Mouse (Mus musculus) kidney, adult 18-20 months (tissue): ENCODE data around the gene Rbm28.

ENCODE experiments used
- DNase-seq: peaks from one replicate; pipeline ENCODE4 v3.0.0; 2021

The Rbm28 gene

GRCm38 (mm10) chr6:29164314-29165244, at the start of gene Rbm28:
TSS of gene Rbm28 (minus strand) at chr6:29165006.
- DNase-seq, result peak; percentile 84

GRCm38 (mm10) chr6:29214245-29214644, 49.4 kb upstream of the Rbm28 start:
- no peak for DNase-seq

GRCm38 (mm10) chr6:29213436-29213835, 48.6 kb upstream of the Rbm28 start:
- no peak for DNase-seq

GRCm38 (mm10) chr6:29211806-29212492, 47.1 kb upstream of the Rbm28 start:
- DNase-seq, result peak; percentile 80

GRCm38 (mm10) chr6:29211146-29211545, 46.3 kb upstream of the Rbm28 start:
- DNase-seq, result no peak

- DNase-seq, result no peak
Measured at GRCm38 (mm10) chr6:29210231-29210936, 45.6 kb upstream of the Rbm28 start.

GRCm38 (mm10) chr6:29208178-29208577, 43.4 kb upstream of the Rbm28 start:
- no peak for DNase-seq

- DNase-seq, result no peak
Measured at GRCm38 (mm10) chr6:29207017-29207416, 42.2 kb upstream of the Rbm28 start.

GRCm38 (mm10) chr6:29206006-29206405, 41.2 kb upstream of the Rbm28 start:
- no peak for DNase-seq

GRCm38 (mm10) chr6:29204932-29205614, 40.3 kb upstream of the Rbm28 start:
- peak; percentile 74 for DNase-seq

GRCm38 (mm10) chr6:29203861-29204585, 39.2 kb upstream of the Rbm28 start:
- DNase-seq, result no peak

- DNase-seq, result no peak
Measured at GRCm38 (mm10) chr6:29203096-29203495, 38.3 kb upstream of the Rbm28 start.

GRCm38 (mm10) chr6:29201988-29202387, 37.2 kb upstream of the Rbm28 start:
- DNase-seq, result no peak

GRCm38 (mm10) chr6:29201341-29201740, 36.5 kb upstream of the Rbm28 start:
- no peak for DNase-seq

GRCm38 (mm10) chr6:29200496-29200895, 35.7 kb upstream of the Rbm28 start:
- DNase-seq, result no peak

GRCm38 (mm10) chr6:29199223-29199855, 34.5 kb upstream of the Rbm28 start:
- DNase-seq, result no peak

- DNase-seq, result peak; percentile 91
Measured at GRCm38 (mm10) chr6:29198309-29199222, 33.8 kb upstream of the Rbm28 start.

- no peak for DNase-seq
Measured at GRCm38 (mm10) chr6:29195846-29196698, 31.3 kb upstream of the Rbm28 start.

- DNase-seq, result no peak
Measured at GRCm38 (mm10) chr6:29195146-29195545, 30.3 kb upstream of the Rbm28 start.
